Mouse (Mus musculus): ENCODE results near the gene Cdk13.

The Cdk13 gene

GRCm38 (mm10) chr13:17762405-17762804 lies 42.5 kb downstream of the Cdk13 start:
- no peak for DNase-seq (ENCODE audit: low spot score)

DNA sequence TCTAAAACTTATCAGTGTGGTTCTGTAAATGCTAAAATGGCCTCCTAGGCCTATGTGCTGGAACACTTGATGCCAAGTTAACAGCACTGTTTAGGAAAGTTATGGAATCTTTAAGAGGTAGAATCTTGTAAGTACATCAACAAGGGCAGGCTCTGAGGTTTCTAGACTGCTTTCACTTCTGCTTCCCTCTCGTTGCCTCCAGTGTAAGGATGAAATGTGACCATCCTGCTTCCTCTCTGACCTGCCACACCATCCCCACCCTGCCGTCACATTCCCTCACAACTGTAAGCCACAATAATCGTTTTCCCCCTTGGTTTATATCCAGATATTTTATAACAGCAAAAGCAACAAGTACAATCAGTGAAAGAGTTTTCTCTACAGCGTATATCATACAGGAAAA lies 49.9 kb downstream of the Cdk13 start:
- DNase-seq (ENCODE audit: low spot score) = no peak

DNA sequence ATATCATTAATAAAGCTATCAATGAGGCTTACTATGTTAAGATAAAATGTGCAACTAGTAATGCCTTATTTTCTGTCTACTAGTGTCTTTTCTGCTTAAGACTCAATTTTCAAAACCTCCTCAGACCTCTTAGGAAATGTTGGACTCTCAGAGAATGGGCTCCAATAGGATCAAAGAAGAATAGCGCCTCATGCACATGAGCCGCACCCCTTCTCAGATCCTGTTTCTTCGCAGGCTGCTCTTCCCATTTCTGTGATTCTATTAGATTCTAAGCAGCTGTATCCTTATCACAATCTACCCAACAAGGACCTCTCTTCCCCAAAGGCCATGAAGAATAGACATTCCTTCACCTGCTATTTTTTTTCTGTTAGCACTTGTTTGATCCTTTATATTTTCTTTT lies 76.1 kb downstream of the Cdk13 start:
- no peak for DNase-seq (ENCODE audit: low spot score)

DNA sequence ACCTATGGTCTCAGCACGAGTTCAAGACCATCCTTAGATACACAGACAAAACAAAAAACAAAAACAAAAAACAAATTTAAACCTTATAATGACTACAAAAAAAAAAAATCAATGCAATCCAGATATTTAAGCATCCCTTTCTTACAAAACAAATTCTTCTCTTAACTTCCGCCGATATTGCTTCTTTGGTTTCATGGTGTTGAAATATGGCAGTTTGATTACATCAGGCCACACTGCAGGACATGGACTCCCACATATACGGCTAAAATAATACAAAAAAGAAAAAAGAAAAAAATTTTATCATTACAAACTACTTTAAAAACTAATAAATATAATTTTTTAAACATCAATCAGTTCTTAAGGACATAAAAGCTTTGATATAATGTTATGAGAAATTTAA lies 77.0 kb downstream of the Cdk13 start:
- DNase-seq (ENCODE audit: low spot score) = no peak

GRCm38 (mm10) chr13:17717357-17717756 lies 87.5 kb downstream of the Cdk13 start:
- no peak for DNase-seq (ENCODE audit: low spot score)

DNA sequence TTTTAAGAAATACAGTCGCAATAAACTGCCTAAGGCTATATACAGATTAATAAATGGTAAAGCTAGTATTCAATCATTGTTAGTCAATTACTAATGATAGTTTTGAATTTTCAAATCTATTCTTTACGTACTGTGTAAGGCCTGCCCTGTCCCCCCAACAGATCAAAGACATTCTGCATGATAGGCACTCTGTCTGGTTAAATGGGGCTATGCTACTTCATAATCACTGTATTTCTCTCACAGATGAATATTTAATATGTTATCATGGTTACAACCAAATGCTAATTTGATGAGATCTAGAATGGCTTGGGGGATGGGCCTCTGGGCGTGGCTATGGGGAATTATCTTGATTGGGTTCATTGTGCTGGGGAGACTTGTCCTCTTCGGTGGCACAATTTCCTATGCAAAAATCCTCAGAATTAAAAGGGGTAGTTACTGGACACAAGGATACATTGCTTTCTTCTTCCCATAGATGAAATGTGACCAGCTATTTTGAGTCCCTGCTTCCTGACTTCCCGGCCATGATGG lies 96.0 kb downstream of the Cdk13 start:
- no peak for DNase-seq (ENCODE audit: low spot score)

- DNase-seq (ENCODE audit: low spot score) = no peak
These were observed 99.6 kb downstream of the Cdk13 start for GRCm38 (mm10) chr13:17705188-17705826.

GRCm38 (mm10) chr13:17702311-17702710 lies 102.6 kb downstream of the Cdk13 start:
- DNase-seq (ENCODE audit: low spot score) = no peak

- no peak for DNase-seq (ENCODE audit: low spot score)
These were observed 103.6 kb downstream of the Cdk13 start for GRCm38 (mm10) chr13:17701322-17701721.

- no peak for DNase-seq (ENCODE audit: low spot score)
These were observed 104.7 kb downstream of the Cdk13 start for GRCm38 (mm10) chr13:17700090-17700715.

- DNase-seq (ENCODE audit: low spot score) = no peak
These were observed 108.9 kb downstream of the Cdk13 start for GRCm38 (mm10) chr13:17695898-17696580.

DNA sequence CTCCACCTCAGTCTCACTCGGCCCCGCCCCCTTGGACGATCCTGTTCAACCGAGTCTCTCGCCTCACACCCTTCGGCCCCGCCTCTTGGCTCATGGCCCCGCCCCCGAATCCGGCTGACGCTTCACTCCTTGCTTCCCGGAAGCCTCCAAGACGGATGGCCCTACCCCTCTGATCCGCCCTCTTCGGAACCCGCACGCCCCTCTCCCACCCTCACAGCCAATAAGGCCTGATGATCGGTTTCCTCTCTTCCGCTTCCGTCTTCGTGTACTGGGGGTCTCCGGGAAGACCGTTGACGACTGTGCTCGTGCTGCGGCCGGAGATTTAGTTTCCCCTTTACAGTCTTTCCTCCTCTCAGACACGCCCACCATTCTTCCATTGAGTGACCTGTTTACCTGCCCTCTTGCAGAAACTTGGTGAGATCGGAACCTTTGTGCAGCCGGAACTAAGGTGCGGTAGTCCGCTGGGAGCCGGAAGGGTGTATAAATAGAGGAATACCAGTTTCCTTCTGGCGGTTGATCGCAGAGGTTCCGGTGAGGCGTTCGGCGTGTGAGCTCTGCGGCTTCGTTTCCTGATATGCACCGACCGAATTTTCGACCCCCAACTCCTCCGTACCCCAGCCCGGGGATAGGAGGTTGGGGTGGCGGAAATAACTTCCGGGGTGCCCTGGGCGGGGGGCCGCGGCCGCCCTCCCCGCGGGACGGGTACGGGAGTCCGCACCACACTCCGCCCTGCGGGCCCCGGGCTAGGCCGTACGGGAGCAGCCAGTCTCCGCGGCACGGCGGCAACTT lies 109.8 kb downstream of the Cdk13 start, which contains the start of the genes Mplkip and Sugct:
Gene Mplkip (plus strand): TSS at position 282 of the 789 bp plus-strand sequence.
Gene Sugct (minus strand): TSS at position 643 of the 789 bp plus-strand sequence.
- DNase-seq (ENCODE audit: low spot score) = peak; percentile 100

DNA sequence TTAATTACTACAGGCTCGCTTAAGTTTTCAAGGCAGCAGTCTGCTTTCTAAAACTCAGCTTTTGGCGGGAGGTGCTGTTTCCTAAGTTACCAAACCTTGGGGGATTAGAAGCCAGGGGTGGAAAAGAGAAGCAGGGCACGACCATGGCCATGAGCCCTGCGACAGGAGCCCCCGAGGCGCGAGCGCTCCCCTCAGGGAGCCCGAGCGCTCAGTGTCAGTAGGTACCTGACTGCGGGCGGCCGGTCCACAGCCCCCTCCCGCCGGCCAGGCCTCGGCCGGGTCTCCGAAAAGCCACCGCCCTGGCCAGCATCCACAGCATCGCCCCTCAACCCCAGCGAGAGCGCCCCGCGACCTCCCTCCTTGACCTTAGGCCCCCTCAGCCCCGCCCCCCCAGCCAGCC lies 110.5 kb downstream of the Cdk13 start:
- DNase-seq (ENCODE audit: low spot score) = no peak

GRCm38 (mm10) chr13:17693816-17694215 lies 111.1 kb downstream of the Cdk13 start:
- no peak for DNase-seq (ENCODE audit: low spot score)

DNA sequence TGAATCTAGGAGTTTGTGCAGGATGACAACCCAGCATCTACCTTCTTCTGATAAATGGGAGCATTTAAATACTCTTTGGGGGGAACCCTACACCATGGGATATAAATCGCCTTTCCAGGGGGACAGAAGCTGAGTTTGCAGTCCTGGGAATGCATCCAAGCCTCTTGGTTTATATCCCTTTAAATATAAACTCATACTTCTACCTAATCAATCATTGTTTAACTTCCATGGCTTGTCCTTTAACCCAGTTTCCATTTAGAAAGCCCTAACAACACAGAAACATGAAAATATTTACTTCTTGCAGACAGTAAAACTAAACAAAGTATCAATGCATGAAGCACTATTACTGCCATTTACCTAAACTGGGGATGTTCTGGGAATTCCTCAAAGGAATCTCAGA lies 113.5 kb downstream of the Cdk13 start:
- no peak for DNase-seq (ENCODE audit: low spot score)

- DNase-seq (ENCODE audit: low spot score) = no peak
These were observed 114.2 kb downstream of the Cdk13 start for GRCm38 (mm10) chr13:17690686-17691085.

GRCm38 (mm10) chr13:17689461-17689860 lies 115.4 kb downstream of the Cdk13 start:
- DNase-seq (ENCODE audit: low spot score) = no peak

DNA sequence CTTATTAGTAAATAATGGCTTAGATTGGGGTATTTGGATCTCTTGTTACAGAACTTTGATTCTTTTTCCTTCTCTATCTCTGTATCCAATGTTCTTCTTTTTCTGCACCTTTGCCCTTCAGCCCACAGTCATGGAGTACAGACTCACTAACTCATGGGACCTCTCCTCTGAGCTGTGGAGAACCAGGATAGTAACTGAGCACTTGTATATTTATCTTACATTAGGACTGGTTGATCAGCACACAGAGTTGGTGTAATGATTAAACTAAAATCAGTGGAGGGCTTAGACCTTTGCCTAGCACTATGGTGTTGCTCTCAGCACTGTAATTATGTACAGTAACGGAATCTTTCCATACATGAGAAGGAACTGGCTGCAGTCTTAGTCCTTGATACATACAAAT lies 133.8 kb downstream of the Cdk13 start:
- no peak for DNase-seq (ENCODE audit: low spot score)

DNA sequence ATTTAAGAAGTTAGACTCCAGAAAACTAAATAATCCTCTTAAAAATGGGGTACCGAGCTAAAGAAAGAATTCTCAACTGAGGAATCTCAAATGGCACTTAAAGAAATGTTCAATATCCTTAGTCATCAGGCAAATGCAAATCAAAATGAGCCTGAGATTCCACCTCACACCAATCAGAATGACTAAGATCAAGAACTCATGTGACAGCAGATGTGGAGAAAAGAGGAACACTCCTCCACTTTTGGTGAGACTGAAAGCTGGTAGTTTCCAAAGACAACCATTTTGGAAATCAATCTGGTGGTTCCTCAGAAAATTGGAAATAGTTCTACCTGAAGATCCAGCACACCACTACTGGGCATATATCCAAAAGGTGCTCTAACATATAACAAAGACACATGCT lies 137.5 kb downstream of the Cdk13 start:
- no peak for DNase-seq (ENCODE audit: low spot score)

All from ovary, postnatal 36 days (tissue).